Mouse (Mus musculus): Measurements from ENCODE around the gene Med4. TPM values are rescaled to one million over a fixed set of nuclear protein-coding genes. Genes with fewer than 3 reads are reported as not detected.

Med4 gene
- 24.4 and 26.5 TPM in 2 replicates for polyA plus RNA-seq (2015; fragmentation: Nextera tagmentation; extraction: Ambion mirVana)

- Histone ChIP-seq H3K4me1 (ENCODE audit: control insufficient read depth, low read depth, low read length) (peaks cover 13% of the 10 kb centered on the region), H3K4me2 (ENCODE audit: low read depth, low read length) (peak within 1 kb of the TSS; percentile 92), H3K27ac (ENCODE audit: low read length) (peak within 1 kb of the TSS; percentile 8; the same call in 1 of the 2 replicates), H3K27me3 (ENCODE audit: control insufficient read depth, insufficient read depth, low read depth, low read length) (no peaks in the 10 kb centered on the region), H3K9me3 (replicated peaks; ENCODE audit: control insufficient read depth, low read length) (no peaks in the 10 kb centered on the region), H3K36me3 (ENCODE audit: control insufficient read depth, insufficient read depth) (no peaks in the 10 kb centered on the region; the same call in 1 of the 2 replicates), H3K9ac (ENCODE audit: low read depth, low read length) (peak within 1 kb of the TSS; percentile 92), H3K4me3 (ENCODE audit: low read depth, low read length) (peak within 1 kb of the TSS; percentile 92)
- ATAC-seq (ENCODE audit: low read depth) = peak; percentile 93
- under 1% methylated on average over 41 of the region's 41 CpGs for WGBS (ENCODE audit: insufficient replicate concordance)
Measured at GRCm38 (mm10) chr14:73509765-73510423, at the start of gene Med4. Med4 (plus strand) TSS chr14:73510025.

- no peak overlapping the region for H3K27ac ChIP-seq (ENCODE audit: low read length)
- 67% methylated on average over 12 of the region's 12 CpGs for WGBS (ENCODE audit: insufficient replicate concordance)
- no peaks in the 10 kb centered on the region for H3K36me3 ChIP-seq (ENCODE audit: control insufficient read depth, insufficient read depth)
- H3K27me3 ChIP-seq (ENCODE audit: control insufficient read depth, insufficient read depth, low read depth, low read length) = no peaks in the 10 kb centered on the region
- no peaks in the 10 kb centered on the region for H3K9me3 ChIP-seq (replicated peaks; ENCODE audit: control insufficient read depth, low read length)
- no peak overlapping the region for H3K4me3 ChIP-seq (ENCODE audit: low read depth, low read length)
- no peak overlapping the region for H3K9ac ChIP-seq (ENCODE audit: low read depth, low read length)
- H3K4me2 ChIP-seq (ENCODE audit: low read depth, low read length) = no peak overlapping the region
- ATAC-seq (ENCODE audit: low read depth) = no peak
- no peaks in the 10 kb centered on the region for H3K4me1 ChIP-seq (ENCODE audit: control insufficient read depth, low read depth, low read length)
Measured at GRCm38 (mm10) chr14:73460514-73461134, 49.2 kb upstream of the Med4 start.

GRCm38 (mm10) chr14:73462211-73462610, 47.6 kb upstream of the Med4 start:
- no peak overlapping the region for H3K27ac ChIP-seq (ENCODE audit: low read length)
- WGBS (ENCODE audit: insufficient replicate concordance) = 81% methylated on average over 4 of the region's 4 CpGs

GRCm38 (mm10) chr14:73467697-73468096, 42.1 kb upstream of the Med4 start:
- no peak overlapping the region for H3K4me3 ChIP-seq (ENCODE audit: low read depth, low read length)
- no peak overlapping the region for H3K27ac ChIP-seq (ENCODE audit: low read length)
- no peak overlapping the region for H3K4me2 ChIP-seq (ENCODE audit: low read depth, low read length)
- ATAC-seq (ENCODE audit: low read depth) = peak; percentile 74
- H3K36me3 ChIP-seq (ENCODE audit: control insufficient read depth, insufficient read depth) = no peaks in the 10 kb centered on the region
- H3K9me3 ChIP-seq (replicated peaks; ENCODE audit: control insufficient read depth, low read length) = no peaks in the 10 kb centered on the region
- no peaks in the 10 kb centered on the region for H3K27me3 ChIP-seq (ENCODE audit: control insufficient read depth, insufficient read depth, low read depth, low read length)
- H3K9ac ChIP-seq (ENCODE audit: low read depth, low read length) = no peak overlapping the region
- H3K4me1 ChIP-seq (ENCODE audit: control insufficient read depth, low read depth, low read length) = no peaks in the 10 kb centered on the region
- WGBS (ENCODE audit: insufficient replicate concordance) = 60% methylated on average over 6 of the region's 6 CpGs

More at GRCm38 (mm10) chr14:73462211-73462610, 47.6 kb upstream of the Med4 start:
- no peaks in the 10 kb centered on the region for H3K36me3 ChIP-seq (ENCODE audit: control insufficient read depth, insufficient read depth)
- H3K9ac ChIP-seq (ENCODE audit: low read depth, low read length) = no peak overlapping the region
- no peak for ATAC-seq (ENCODE audit: low read depth)
- no peaks in the 10 kb centered on the region for H3K9me3 ChIP-seq (replicated peaks; ENCODE audit: control insufficient read depth, low read length)
- H3K4me2 ChIP-seq (ENCODE audit: low read depth, low read length) = no peak overlapping the region
- H3K4me1 ChIP-seq (ENCODE audit: control insufficient read depth, low read depth, low read length) = no peaks in the 10 kb centered on the region
- H3K27me3 ChIP-seq (ENCODE audit: control insufficient read depth, insufficient read depth, low read depth, low read length) = no peaks in the 10 kb centered on the region
- H3K4me3 ChIP-seq (ENCODE audit: low read depth, low read length) = no peak overlapping the region

GRCm38 (mm10) chr14:73469506-73469905, 40.3 kb upstream of the Med4 start:
- Histone ChIP-seq H3K4me3 (ENCODE audit: low read depth, low read length) (no peak overlapping the region), H3K4me1 (ENCODE audit: control insufficient read depth, low read depth, low read length) (peaks cover 2% of the 10 kb centered on the region), H3K9ac (ENCODE audit: low read depth, low read length) (no peak overlapping the region), H3K9me3 (replicated peaks; ENCODE audit: control insufficient read depth, low read length) (no peaks in the 10 kb centered on the region), H3K36me3 (ENCODE audit: control insufficient read depth, insufficient read depth) (no peaks in the 10 kb centered on the region), H3K27ac (ENCODE audit: low read length) (no peak overlapping the region), H3K27me3 (ENCODE audit: control insufficient read depth, insufficient read depth, low read depth, low read length) (no peaks in the 10 kb centered on the region), H3K4me2 (ENCODE audit: low read depth, low read length) (no peak overlapping the region)
- WGBS (ENCODE audit: insufficient replicate concordance) = 70% methylated on average over 7 of the region's 7 CpGs
- ATAC-seq (ENCODE audit: low read depth) = no peak

- Histone ChIP-seq H3K36me3 (ENCODE audit: control insufficient read depth, insufficient read depth) (no peaks in the 10 kb centered on the region), H3K4me1 (ENCODE audit: control insufficient read depth, low read depth, low read length) (peaks cover 3% of the 10 kb centered on the region), H3K4me3 (ENCODE audit: low read depth, low read length) (no peak overlapping the region), H3K27ac (ENCODE audit: low read length) (no peak overlapping the region), H3K4me2 (ENCODE audit: low read depth, low read length) (no peak overlapping the region), H3K27me3 (ENCODE audit: control insufficient read depth, insufficient read depth, low read depth, low read length) (no peaks in the 10 kb centered on the region), H3K9ac (ENCODE audit: low read depth, low read length) (no peak overlapping the region), H3K9me3 (replicated peaks; ENCODE audit: control insufficient read depth, low read length) (no peaks in the 10 kb centered on the region)
- ATAC-seq (ENCODE audit: low read depth) = no peak
- WGBS (ENCODE audit: insufficient replicate concordance) = 59% methylated on average over 8 of the region's 8 CpGs
Measured at GRCm38 (mm10) chr14:73470593-73470992, 39.2 kb upstream of the Med4 start.

GRCm38 (mm10) chr14:73472205-73472604, 37.6 kb upstream of the Med4 start:
- Histone ChIP-seq H3K9ac (ENCODE audit: low read depth, low read length) (no peak overlapping the region), H3K27ac (ENCODE audit: low read length) (no peak overlapping the region), H3K9me3 (replicated peaks; ENCODE audit: control insufficient read depth, low read length) (no peaks in the 10 kb centered on the region), H3K4me3 (ENCODE audit: low read depth, low read length) (no peak overlapping the region), H3K4me2 (ENCODE audit: low read depth, low read length) (no peak overlapping the region), H3K27me3 (ENCODE audit: control insufficient read depth, insufficient read depth, low read depth, low read length) (no peaks in the 10 kb centered on the region), H3K36me3 (ENCODE audit: control insufficient read depth, insufficient read depth) (no peaks in the 10 kb centered on the region), H3K4me1 (ENCODE audit: control insufficient read depth, low read depth, low read length) (peaks cover 3% of the 10 kb centered on the region)
- WGBS (ENCODE audit: insufficient replicate concordance) = 68% methylated on average over 7 of the region's 7 CpGs
- ATAC-seq (ENCODE audit: low read depth) = no peak

- ATAC-seq (ENCODE audit: low read depth) = 0 out of 2 replicates have a peak, but pooled peaks have one; percentile 43
- Histone ChIP-seq H3K27me3 (ENCODE audit: control insufficient read depth, insufficient read depth, low read depth, low read length) (no peaks in the 10 kb centered on the region), H3K4me1 (ENCODE audit: control insufficient read depth, low read depth, low read length) (peaks cover 3% of the 10 kb centered on the region), H3K27ac (ENCODE audit: low read length) (no peak overlapping the region), H3K4me3 (ENCODE audit: low read depth, low read length) (no peak overlapping the region), H3K9me3 (replicated peaks; ENCODE audit: control insufficient read depth, low read length) (no peaks in the 10 kb centered on the region), H3K4me2 (ENCODE audit: low read depth, low read length) (no peak overlapping the region), H3K9ac (ENCODE audit: low read depth, low read length) (no peak overlapping the region), H3K36me3 (ENCODE audit: control insufficient read depth, insufficient read depth) (no peaks in the 10 kb centered on the region)
- 27% methylated on average over 3 of the region's 3 CpGs for WGBS (ENCODE audit: insufficient replicate concordance)
Measured at GRCm38 (mm10) chr14:73473670-73474460, 36.0 kb upstream of the Med4 start.
